Mouse (Mus musculus): ENCODE measurements at regions not wholly inside any gene's neighbourhood (a gene's known extent, or its start where the extent isn't known, plus 50 kb on each side); places are given as distances from the start of the nearest gene placed in this dataset.

DNA sequence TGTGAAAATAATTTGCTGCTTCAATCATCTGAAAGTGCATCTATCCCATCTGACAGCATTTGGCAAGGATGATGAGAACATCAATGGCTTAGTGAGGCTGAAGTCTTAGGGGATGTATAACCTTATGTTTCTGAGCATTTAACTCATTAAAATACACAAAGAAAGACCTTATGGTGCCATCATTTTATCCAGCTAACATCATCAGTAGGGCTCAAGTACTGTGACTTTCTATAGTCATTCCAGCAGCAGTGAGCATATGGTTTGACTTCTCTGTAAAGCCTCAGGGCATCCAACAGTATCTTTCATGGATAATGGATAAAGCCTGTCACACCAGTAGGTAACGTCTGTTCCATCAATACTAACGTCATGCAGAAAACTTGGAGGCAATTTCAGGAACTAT, 895.0 kb upstream of the Fat3 start:
- no peak for DNase-seq (ENCODE audit: low spot score in 2 of 2)

DNA sequence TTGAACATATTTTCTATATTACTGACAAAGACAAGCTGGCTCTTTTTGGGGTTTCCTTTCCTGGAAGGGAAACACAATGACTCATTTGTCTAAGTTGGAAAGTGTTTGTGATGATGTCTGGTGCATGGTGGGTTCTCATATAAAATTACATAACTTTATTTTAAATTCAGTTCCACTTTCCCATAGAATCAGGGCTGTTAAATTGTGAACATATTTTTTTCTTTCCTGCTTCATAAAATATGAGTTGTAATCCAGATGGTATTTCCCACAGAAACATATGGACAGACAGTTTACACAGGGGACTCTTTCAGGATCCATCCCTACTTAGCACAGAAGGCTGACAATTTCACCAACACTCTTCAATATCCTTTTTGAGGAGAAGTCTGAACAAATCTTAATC, 892.0 kb upstream of the Fat3 start:
- DNase-seq (ENCODE audit: low spot score in 2 of 2): peak in 1 of 2 experiments; percentile 51
